In genomic region chr16:91935108-91935507, GRCm38 (mm10) we compare ENCODE assay signal across 9 mouse cellular contexts.
DNase-seq lines count a peak whose midpoint lies in the region; ATAC-seq and TF ChIP-seq lines count a peak whose summit lies in the region.
"Had no signal": no experiment of that assay in that cellular context is flagged by ENCODE, and none has a peak within 500 bp of the region (broad histone marks: within the 10 kb centered on the region; RNA-seq: fewer than 3 reads in every experiment).

No protein-coding gene starts in this region.

- H3K4me3 ChIP-seq in heart, adult 2 months: no peak overlapping the region
- H3K4me3 ChIP-seq in heart, embryonic 10.5 days: no peak overlapping the region; the same call in 1 of the 2 replicates
- H3K4me3 ChIP-seq in embryonic fibroblast, embryonic 13.5 days (ENCODE audit: insufficient read depth, low read length): no peak overlapping the region
- H3K4me3 ChIP-seq in liver, embryonic 13.5 days (replicated peaks): no peak overlapping the region
- H3K4me3 ChIP-seq: limb, embryonic 15.5 days had no signal

- TF ChIP-seq POLR2A in heart, adult 2 months (IDR thresholded peaks at IDR 0.05; ENCODE audit: insufficient read depth, low read depth, low read length): no peak
- TF ChIP-seq POLR2A in embryonic fibroblast, embryonic 13.5 days (IDR thresholded peaks at IDR 0.05; ENCODE audit: low read depth, low read length): no peak

- peaks cover 1% of the 10 kb centered on the region; the same call in 1 of the 2 replicates for H3K36me3 ChIP-seq in heart, adult 2 months (ENCODE audit: control insufficient read depth, insufficient read depth, low read length)
- H3K36me3 ChIP-seq in heart, embryonic 10.5 days: no peaks in the 10 kb centered on the region
- H3K36me3 ChIP-seq in liver, embryonic 13.5 days: no peaks in the 10 kb centered on the region
- H3K36me3 ChIP-seq: limb, embryonic 15.5 days had no signal

- H3K27me3 ChIP-seq in heart, adult 2 months (ENCODE audit: control insufficient read depth, insufficient read depth, low read length): no peaks in the 10 kb centered on the region
- no peaks in the 10 kb centered on the region for H3K27me3 ChIP-seq in heart, embryonic 10.5 days (ENCODE audit: insufficient read depth, poor library complexity, severe bottlenecking)
- H3K27me3 ChIP-seq in liver, embryonic 13.5 days: 0 out of 2 replicates have a peak, but pooled peaks cover under 1% of the 10 kb centered on the region
- H3K27me3 ChIP-seq: limb, embryonic 15.5 days had no signal

- no peak for ATAC-seq in liver, embryonic 13.5 days (ENCODE audit: low read depth)

- H3K9me3 ChIP-seq in heart, embryonic 10.5 days: no peaks in the 10 kb centered on the region
- H3K9me3 ChIP-seq in liver, embryonic 13.5 days (replicated peaks): no peaks in the 10 kb centered on the region
- H3K9me3 ChIP-seq: limb, embryonic 15.5 days had no signal

- no peak overlapping the region for H3K4me2 ChIP-seq in liver, embryonic 13.5 days
- H3K4me2 ChIP-seq: limb, embryonic 15.5 days had no signal

- H3K4me1 ChIP-seq in heart, adult 2 months (ENCODE audit: control insufficient read depth, insufficient read depth, low read length): peaks cover 2% of the 10 kb centered on the region
- H3K4me1 ChIP-seq in heart, embryonic 10.5 days: peaks cover 21% of the 10 kb centered on the region
- H3K4me1 ChIP-seq in embryonic fibroblast, embryonic 13.5 days (ENCODE audit: control insufficient read depth, insufficient read depth, low read length): no peaks in the 10 kb centered on the region
- H3K4me1 ChIP-seq in liver, embryonic 13.5 days (replicated peaks): peaks cover 30% of the 10 kb centered on the region

- no peak for TF ChIP-seq EP300 in heart, adult 2 months (IDR thresholded peaks at IDR 0.05; ENCODE audit: insufficient read depth, low read depth, low read length)

- no peaks in the 10 kb centered on the region; the same call in 1 of the 2 replicates for H3K79me2 ChIP-seq in heart, adult 2 months (replicated peaks; ENCODE audit: control insufficient read depth, insufficient read depth, low read length)

- intact Hi-C loops in heart, adult 2 months (cut with DNase I): loop anchor here (5.0 to 10.0 kb wide), 2 partner anchors 227 to 530 kb away; no protein-coding TSS in a partner anchor

- no peak overlapping the region for H3K27ac ChIP-seq in heart, adult 2 months
- no peak overlapping the region for H3K27ac ChIP-seq in heart, embryonic 10.5 days
- no peak overlapping the region for H3K27ac ChIP-seq in embryonic fibroblast, embryonic 13.5 days (ENCODE audit: insufficient read depth, low read length)
- no peak overlapping the region for H3K27ac ChIP-seq in liver, embryonic 13.5 days
- H3K27ac ChIP-seq: limb, embryonic 15.5 days had no signal

- TF ChIP-seq CTCF in heart, adult 2 months (IDR thresholded peaks at IDR 0.05): peak; percentile 85
- peak; percentile 69; the same call in 1 of the 2 replicates for TF ChIP-seq CTCF in embryonic fibroblast, embryonic 13.5 days (IDR thresholded peaks at IDR 0.05; ENCODE audit: borderline replicate concordance, insufficient read depth, low read length)

- WGBS in heart, adult 2 months: 37% methylated on average over 8 of the region's 8 CpGs
- 36% methylated on average over 8 of the region's 8 CpGs for WGBS in heart, embryonic 10.5 days
- whole genome bisulfite sequencing in liver, embryonic 13.5 days (ENCODE audit: insufficient replicate concordance): 32% methylated on average over 8 of the region's 8 CpGs

- no peak overlapping the region for H3K9ac ChIP-seq in heart, adult 2 months (ENCODE audit: low read depth, low read length)
- no peak overlapping the region for H3K9ac ChIP-seq in liver, embryonic 13.5 days
- H3K9ac ChIP-seq: limb, embryonic 15.5 days had no signal

- DNase-seq in heart, adult 2 months: peak; percentile 52 to 56
- DNase-seq in heart, embryonic 10.5 days (ENCODE audit: low spot score): no peak
- peak; percentile 92 for DNase-seq in 416B (ENCODE audit: low read depth)
- peak; percentile 77 for DNase-seq in MEL-GATA-1-ER (ENCODE audit: extremely low read depth, low read depth)
- peak; percentile 34 for DNase-seq in liver, embryonic 13.5 days
- DNase-seq in spleen, postnatal 4 days (ENCODE audit: low spot score in 2 of 2): peak; percentile 62 to 86
- no peak for DNase-seq in urinary bladder, postnatal 4 days (ENCODE audit: low spot score in 2 of 2)

Comparison
In these comparisons a context has a peak if more than half of its experiments do, and no peak if none do; other contexts are left out.
1. DNase-seq: peak in heart, adult 2 months (2 of 2), 416B (single experiment), MEL-GATA-1-ER (single experiment), liver, embryonic 13.5 days (single experiment) and spleen, postnatal 4 days (2 of 2); none in heart, embryonic 10.5 days (single experiment) and urinary bladder, postnatal 4 days (0 of 2).